Mouse (Mus musculus): ENCODE data around the gene 4930519G04Rik.
"Not testable (repeated sequence)": the region's sequence is repeated elsewhere in the genome, so short reads cannot be mapped to it uniquely, and the experiment has no call there.

4930519G04Rik gene

GRCm38 (mm10) chr5:114840481-114840880 is 13.0 kb upstream of the 4930519G04Rik start:
- DNase-seq (ENCODE audit: low read depth in 1 of 2, low spot score in 2 of 2) = not testable (repeated sequence)

- not testable (repeated sequence) for DNase-seq (ENCODE audit: low read depth in 1 of 2, low spot score in 2 of 2)
These were observed 11.3 kb upstream of the 4930519G04Rik start for GRCm38 (mm10) chr5:114842155-114842554.

DNA sequence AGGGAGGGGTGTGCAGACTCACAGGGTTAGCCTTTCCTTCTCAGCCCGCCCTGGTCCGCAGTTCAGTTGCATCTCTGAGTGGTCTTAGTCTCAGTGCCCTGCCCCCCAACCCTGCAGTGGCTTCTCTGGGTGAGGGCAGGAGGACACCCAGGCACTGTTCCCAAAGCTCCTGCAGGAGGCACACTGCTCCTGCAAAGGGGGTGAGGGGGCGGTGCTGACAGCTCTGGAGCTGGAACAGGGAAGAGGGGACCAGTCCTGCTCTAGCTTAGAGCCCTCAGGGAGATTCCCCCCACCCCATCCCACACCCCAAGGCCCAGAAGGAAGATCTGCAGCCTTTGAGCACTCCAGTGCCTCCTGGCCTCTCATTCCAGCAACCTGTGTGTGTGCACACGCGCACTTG is 10.8 kb upstream of the 4930519G04Rik start:
- DNase-seq (ENCODE audit: low read depth in 1 of 2, low spot score in 2 of 2) = no peak

- DNase-seq (ENCODE audit: low read depth in 1 of 2, low spot score in 2 of 2) = not testable (repeated sequence)
These were observed 9.1 kb upstream of the 4930519G04Rik start for GRCm38 (mm10) chr5:114844371-114844770.

GRCm38 (mm10) chr5:114851565-114852236 is 1.8 kb upstream of the 4930519G04Rik start:
- no peak for DNase-seq (ENCODE audit: low read depth in 1 of 2, low spot score in 2 of 2)

GRCm38 (mm10) chr5:114858582-114858981 is 5.1 kb downstream of the 4930519G04Rik start, which contains the start of gene Gm9936:
Gm9936 (minus strand) TSS chr5:114858682.
- no peak for DNase-seq (ENCODE audit: low read depth in 1 of 2, low spot score in 2 of 2)

- DNase-seq (ENCODE audit: low read depth in 1 of 2, low spot score in 2 of 2) = peak; percentile 7 to 28
These were observed 5.8 kb downstream of the 4930519G04Rik start for GRCm38 (mm10) chr5:114859253-114859652.

DNA sequence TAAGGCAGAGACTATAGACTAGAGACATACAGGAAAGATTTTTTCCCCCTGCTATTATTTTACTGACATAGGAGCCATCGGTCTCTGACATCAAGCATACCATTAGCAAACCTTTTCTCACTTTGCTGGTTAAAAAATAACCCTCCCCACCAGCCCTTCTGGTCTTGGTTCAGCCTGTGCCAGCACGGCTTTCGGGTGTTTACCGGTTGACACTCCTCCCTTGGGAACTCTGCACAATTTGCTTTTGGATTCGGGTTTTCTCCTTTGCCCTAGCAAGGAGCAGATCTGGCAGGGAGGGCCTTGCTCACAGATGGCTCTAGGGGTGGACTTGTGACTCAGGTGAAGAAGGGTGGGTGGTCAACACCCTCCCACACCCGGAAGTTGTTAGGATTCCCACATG is 8.3 kb downstream of the 4930519G04Rik start:
- DNase-seq (ENCODE audit: low read depth in 1 of 2, low spot score in 2 of 2) = no peak

- no peak for DNase-seq (ENCODE audit: low read depth in 1 of 2, low spot score in 2 of 2)
These were observed 11.3 kb downstream of the 4930519G04Rik start for GRCm38 (mm10) chr5:114864813-114865212.

- no peak for DNase-seq (ENCODE audit: low read depth in 1 of 2, low spot score in 2 of 2)
These were observed 11.8 kb downstream of the 4930519G04Rik start for GRCm38 (mm10) chr5:114865279-114865678.

- DNase-seq (ENCODE audit: low read depth in 1 of 2, low spot score in 2 of 2) = no peak
These were observed 22.4 kb downstream of the 4930519G04Rik start for GRCm38 (mm10) chr5:114875858-114876257.

DNA sequence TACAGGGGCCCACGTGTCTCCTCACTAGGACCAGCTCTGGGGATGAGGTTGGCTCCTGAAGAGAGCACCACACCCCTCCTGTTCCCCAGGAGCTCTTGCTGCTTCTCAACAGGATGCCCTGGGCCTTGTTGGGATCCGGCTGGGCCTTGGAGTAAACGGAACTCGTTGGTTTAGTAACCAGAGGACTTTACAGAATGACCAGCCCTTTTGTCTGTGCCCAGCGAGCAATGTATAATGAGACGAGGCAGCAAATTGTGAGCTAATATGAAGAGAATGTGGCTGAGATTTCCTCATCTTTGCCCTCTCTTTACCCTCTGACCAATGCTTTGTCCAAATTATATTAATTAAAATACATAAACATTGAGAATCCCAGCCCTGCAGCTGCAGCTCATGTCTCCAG is 22.9 kb downstream of the 4930519G04Rik start:
- DNase-seq (ENCODE audit: low read depth in 1 of 2, low spot score in 2 of 2) = no peak

- no peak for DNase-seq (ENCODE audit: low read depth in 1 of 2, low spot score in 2 of 2)
These were observed 24.0 kb downstream of the 4930519G04Rik start for GRCm38 (mm10) chr5:114877487-114877886.

- no peak for DNase-seq (ENCODE audit: low read depth in 1 of 2, low spot score in 2 of 2)
These were observed 25.9 kb downstream of the 4930519G04Rik start for GRCm38 (mm10) chr5:114879399-114879798.

DNA sequence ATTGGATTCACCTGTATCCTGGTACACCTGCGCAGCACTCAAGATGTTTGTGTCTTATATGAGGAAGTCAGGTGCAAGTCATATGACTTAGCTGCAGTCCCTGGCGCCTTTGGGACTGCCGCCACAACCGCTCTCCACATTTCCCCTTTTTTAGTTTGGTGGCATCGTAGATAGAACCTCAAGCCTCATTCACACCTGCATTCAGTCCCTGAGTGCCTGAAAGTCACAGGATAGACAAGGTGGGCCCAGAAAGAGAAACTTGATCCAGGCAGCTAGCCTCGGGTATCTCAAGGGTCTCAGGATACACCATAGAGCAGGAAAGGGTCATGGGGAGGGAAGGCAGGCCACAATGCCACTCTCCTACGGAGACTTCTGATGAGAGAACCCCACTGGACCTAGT is 28.9 kb downstream of the 4930519G04Rik start:
- DNase-seq (ENCODE audit: low read depth in 1 of 2, low spot score in 2 of 2) = not testable (repeated sequence)

DNA sequence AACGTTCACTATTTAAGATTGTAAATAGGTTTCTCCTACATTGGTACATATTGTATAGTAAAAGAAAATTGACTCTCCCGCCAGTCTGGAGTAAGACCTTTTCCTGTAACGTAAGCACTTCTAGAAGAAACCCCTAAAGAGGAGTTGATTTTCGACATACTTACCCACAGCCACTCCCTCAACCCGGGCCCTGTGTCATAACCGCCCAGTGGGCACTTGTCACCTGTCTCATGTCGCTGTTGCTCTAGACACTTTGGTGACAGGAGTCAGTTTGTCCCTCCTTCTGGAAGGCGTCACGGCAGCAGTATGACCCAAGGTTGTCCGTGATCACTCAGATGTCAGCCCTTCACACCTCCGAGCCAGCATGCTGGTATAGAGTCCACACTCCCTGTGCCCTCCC is 29.6 kb downstream of the 4930519G04Rik start:
- no peak for DNase-seq (ENCODE audit: low read depth in 1 of 2, low spot score in 2 of 2)

DNA sequence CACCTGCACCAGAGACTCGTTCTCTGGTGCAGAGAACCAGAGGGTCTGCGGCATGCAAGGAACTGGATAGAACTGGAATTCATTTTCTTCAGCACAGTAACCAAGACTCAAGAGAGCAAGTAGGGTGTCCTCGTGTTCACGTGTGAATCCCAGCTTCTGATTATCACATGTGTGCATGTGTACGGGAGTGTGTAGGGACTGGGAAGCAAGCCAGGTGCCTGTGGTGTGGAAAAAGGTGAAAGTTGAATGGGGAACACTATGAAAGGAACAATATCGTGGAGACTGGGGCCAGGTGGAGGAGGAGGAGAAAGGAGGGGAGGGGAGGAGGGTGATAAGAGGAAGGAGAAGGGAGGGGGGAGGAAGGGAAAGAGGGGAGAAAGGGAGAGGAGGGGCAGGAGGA is 33.3 kb downstream of the 4930519G04Rik start:
- DNase-seq (ENCODE audit: low read depth in 1 of 2, low spot score in 2 of 2) = no peak

- no peak for DNase-seq (ENCODE audit: low read depth in 1 of 2, low spot score in 2 of 2)
These were observed 35.5 kb downstream of the 4930519G04Rik start for GRCm38 (mm10) chr5:114888995-114889394.

GRCm38 (mm10) chr5:114895542-114895941 is 42.1 kb downstream of the 4930519G04Rik start:
- no peak for DNase-seq (ENCODE audit: low read depth in 1 of 2, low spot score in 2 of 2)

DNA sequence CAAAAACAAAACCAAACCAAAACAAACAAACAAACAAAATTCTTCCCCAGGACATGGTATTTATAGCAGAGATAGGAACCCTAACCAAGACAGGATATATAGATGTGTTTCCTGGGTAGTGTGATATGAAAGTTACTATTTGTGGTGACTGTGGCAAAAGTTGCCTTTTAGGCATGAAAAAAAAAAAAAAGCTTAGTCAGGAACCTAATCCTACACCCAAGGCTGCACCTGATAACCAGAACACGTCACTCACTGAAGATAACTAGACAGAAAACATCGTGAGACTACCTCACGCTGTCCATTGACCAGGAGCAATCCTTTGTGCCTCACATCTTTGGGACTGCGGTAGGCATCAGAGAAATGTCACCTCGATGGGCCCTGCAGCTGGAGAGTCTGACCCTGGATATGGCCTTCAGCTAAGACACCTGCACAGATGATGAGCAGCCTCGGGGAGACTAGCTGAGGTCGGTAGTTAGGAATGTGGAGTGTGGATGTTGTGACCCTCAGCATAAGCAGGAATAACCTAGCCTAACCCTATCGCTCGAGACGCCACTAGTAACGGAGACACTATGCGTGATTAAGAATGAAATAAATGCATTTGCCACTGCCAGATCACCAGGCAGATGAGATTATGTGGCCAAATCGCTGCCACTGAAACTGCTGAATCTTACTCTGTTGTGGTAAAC is 43.4 kb downstream of the 4930519G04Rik start, which contains the start of gene Oasl2:
Oasl2 (plus strand) TSS at position 249 of the 686 bp plus-strand sequence.
- no peak for DNase-seq (ENCODE audit: low read depth in 1 of 2, low spot score in 2 of 2)

GRCm38 (mm10) chr5:114897374-114897793 is 43.9 kb downstream of the 4930519G04Rik start:
- no peak for DNase-seq (ENCODE audit: low read depth in 1 of 2, low spot score in 2 of 2)

DNA sequence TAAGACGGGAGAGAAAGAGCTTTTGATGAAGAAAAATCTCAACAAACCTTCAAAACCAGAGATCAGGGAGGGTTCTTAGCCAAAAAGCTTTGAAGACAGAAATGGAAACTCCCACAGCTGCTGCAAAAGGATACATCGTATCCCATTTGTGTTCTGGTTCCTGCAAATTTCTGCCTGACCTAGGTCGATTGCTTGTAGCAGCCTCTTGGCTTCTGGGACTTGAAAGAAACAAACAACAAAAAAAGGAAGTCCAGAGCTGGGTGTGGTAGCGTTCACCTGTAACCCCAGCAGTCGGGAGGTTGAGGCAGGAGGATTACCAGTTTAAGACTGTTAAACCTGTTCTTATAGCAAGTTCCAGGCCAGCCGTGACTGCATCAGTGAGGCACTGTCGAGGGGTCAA is 45.4 kb downstream of the 4930519G04Rik start:
- no peak for DNase-seq (ENCODE audit: low read depth in 1 of 2, low spot score in 2 of 2)
